Mouse (Mus musculus) gastrocnemius, postnatal 25 days (tissue): ENCODE measurements at regions not wholly inside any gene's neighbourhood (a gene's known extent, or its start where the extent isn't known, plus 50 kb on each side); places are given as distances from the start of the nearest gene placed in this dataset.

ENCODE experiments used
- DNase-seq: peaks from one replicate; pipeline ENCODE4 v3.0.0; 2022

GRCm38 (mm10) chr11:113091901-113092568, 310.0 kb downstream of the Sox9 start:
- no peak for DNase-seq

GRCm38 (mm10) chr11:113093895-113094445, 311.9 kb downstream of the Sox9 start:
- DNase-seq = no peak

- DNase-seq = no peak
These were observed 313.6 kb downstream of the Sox9 start for GRCm38 (mm10) chr11:113095625-113096024.

- no peak for DNase-seq
These were observed 314.2 kb downstream of the Sox9 start for GRCm38 (mm10) chr11:113096209-113096608.

GRCm38 (mm10) chr11:113098360-113098759, 316.3 kb downstream of the Sox9 start:
- DNase-seq = no peak

- no peak for DNase-seq
These were observed 318.8 kb downstream of the Sox9 start for GRCm38 (mm10) chr11:113100800-113101199.

- DNase-seq = no peak
These were observed 319.5 kb downstream of the Sox9 start for GRCm38 (mm10) chr11:113101534-113101933.

GRCm38 (mm10) chr11:113103161-113103845, 321.3 kb downstream of the Sox9 start:
- DNase-seq = no peak

GRCm38 (mm10) chr11:113105371-113105770, 323.3 kb downstream of the Sox9 start:
- DNase-seq = no peak

- DNase-seq = no peak
These were observed 325.3 kb downstream of the Sox9 start for GRCm38 (mm10) chr11:113107205-113107844.

GRCm38 (mm10) chr11:113107966-113108699, 326.1 kb downstream of the Sox9 start:
- DNase-seq = no peak

- DNase-seq = no peak
These were observed 327.1 kb downstream of the Sox9 start for GRCm38 (mm10) chr11:113109096-113109495.

- no peak for DNase-seq
These were observed 331.3 kb downstream of the Sox9 start for GRCm38 (mm10) chr11:113113220-113113817.

- DNase-seq = no peak
These were observed 335.3 kb downstream of the Sox9 start for GRCm38 (mm10) chr11:113117179-113117898.

- DNase-seq = no peak
These were observed 338.5 kb downstream of the Sox9 start for GRCm38 (mm10) chr11:113120570-113120969.

- DNase-seq = no peak
These were observed 339.3 kb downstream of the Sox9 start for GRCm38 (mm10) chr11:113121307-113121706.

- no peak for DNase-seq
These were observed 340.1 kb downstream of the Sox9 start for GRCm38 (mm10) chr11:113122137-113122536.

- DNase-seq = no peak
These were observed 340.9 kb downstream of the Sox9 start for GRCm38 (mm10) chr11:113122964-113123363.

GRCm38 (mm10) chr11:113125832-113126231, 343.8 kb downstream of the Sox9 start:
- DNase-seq = no peak

GRCm38 (mm10) chr11:113129192-113129591, 347.2 kb downstream of the Sox9 start:
- DNase-seq = no peak

GRCm38 (mm10) chr11:113129975-113130374, 348.0 kb downstream of the Sox9 start:
- DNase-seq = no peak
